Mouse (Mus musculus) mouse trophoblast stem cell (cell line): Measurements from ENCODE around the gene Gm15085.
"Not testable (repeated sequence)": the region's sequence is repeated elsewhere in the genome, so short reads cannot be mapped to it uniquely, and the experiment has no call there.

ENCODE experiments used
- in situ Hi-C, 2 experiments: fragments of 300-500 bp; cut with MseI, MboI; formaldehyde crosslinking; loops; 2 replicates in 1 of 2; 3 replicates in 1 of 2; pipeline ENCODE4 v1.15.1; 2025

The Gm15085 gene

GRCm38 (mm10) chrX:149447317-149447716 lies at the start of gene Gm15085:
Gene Gm15085, plus strand, starts transcription at chrX:149447617.
- in situ Hi-C loops = not testable (repeated sequence)
